23 mouse cellular contexts compared by ENCODE assay signal in the genomic region with DNA sequence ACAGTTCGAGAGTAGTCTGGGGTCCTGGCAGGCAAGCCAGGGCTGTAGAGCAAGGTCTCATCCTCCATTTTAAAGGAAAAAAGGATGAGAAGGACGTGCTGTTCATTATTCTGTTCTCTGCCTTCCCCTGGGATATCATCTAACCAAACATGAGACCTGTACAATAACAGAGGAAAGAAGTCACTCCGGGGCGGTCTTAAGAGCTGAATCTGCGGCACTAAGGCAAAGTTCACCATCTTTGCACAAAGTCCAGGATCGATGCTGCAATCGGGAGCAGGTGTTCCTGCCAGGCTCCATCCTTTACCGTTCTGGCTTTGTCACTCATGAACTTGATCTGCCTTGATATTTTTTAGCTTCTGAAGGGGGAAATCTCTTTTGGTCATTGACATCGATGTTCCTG.
"Had no signal": no experiment of that assay in that cellular context is flagged by ENCODE, and none has a peak within 500 bp of the region (broad histone marks: within the 10 kb centered on the region; RNA-seq: fewer than 3 reads in every experiment).

No protein-coding gene starts in this region.

- H3K9me3 ChIP-seq: heart, embryonic 15.5 days; intestine, embryonic 15.5 days; limb, embryonic 15.5 days had no signal

- H3K27me3 ChIP-seq: heart, embryonic 13.5 days; heart, embryonic 15.5 days; hindbrain, embryonic 12.5 days; intestine, embryonic 15.5 days; limb, embryonic 13.5 days; limb, embryonic 15.5 days; liver, embryonic 12.5 days had no signal

- H3K4me3 ChIP-seq: gastrocnemius, adult 2 months; heart, adult 2 months; heart, embryonic 13.5 days; heart, embryonic 15.5 days; hindbrain, embryonic 10.5 days; hindbrain, embryonic 12.5 days; intestine, embryonic 15.5 days; limb, embryonic 13.5 days; limb, embryonic 15.5 days; liver, embryonic 12.5 days had no signal

- DNase-seq: gastrocnemius, adult 2 months; gastrocnemius, postnatal 10 days; gastrocnemius, postnatal 25 days; heart, adult 2 months; heart, postnatal 14 days; heart, postnatal 36 days; kidney, adult 18-20 months; kidney, postnatal 10 days; kidney, postnatal 25 days; kidney, postnatal 4 days; layer of hippocampus, adult 9-11 months; layer of hippocampus, postnatal 36 days; left cerebral cortex, postnatal 4 days had no signal

- H3K27ac ChIP-seq: gastrocnemius, adult 2 months; heart, adult 2 months; heart, embryonic 13.5 days; heart, embryonic 15.5 days; hindbrain, embryonic 10.5 days; hindbrain, embryonic 12.5 days; hindbrain, embryonic 14.5 days; intestine, embryonic 15.5 days; limb, embryonic 13.5 days; limb, embryonic 15.5 days; liver, embryonic 12.5 days; liver, embryonic 14.5 days had no signal

- H3K36me3 ChIP-seq: heart, embryonic 15.5 days; hindbrain, embryonic 10.5 days; hindbrain, embryonic 12.5 days; intestine, embryonic 15.5 days; limb, embryonic 13.5 days; limb, embryonic 15.5 days; liver, embryonic 12.5 days had no signal

- H3K9ac ChIP-seq: heart, embryonic 13.5 days; heart, embryonic 15.5 days; hindbrain, embryonic 12.5 days; hindbrain, embryonic 14.5 days; intestine, embryonic 15.5 days; limb, embryonic 13.5 days; limb, embryonic 15.5 days; liver, embryonic 12.5 days; liver, embryonic 14.5 days had no signal

- H3K4me1 ChIP-seq: heart, embryonic 13.5 days; heart, embryonic 15.5 days; hindbrain, embryonic 10.5 days; hindbrain, embryonic 12.5 days; intestine, embryonic 15.5 days; limb, embryonic 13.5 days; limb, embryonic 15.5 days; liver, embryonic 12.5 days had no signal
